Mouse (Mus musculus): ENCODE results near the gene Iqcm.
"Not testable (repeated sequence)": the region's sequence is repeated elsewhere in the genome, so short reads cannot be mapped to it uniquely, and the experiment has no call there.

Gene Iqcm

DNA sequence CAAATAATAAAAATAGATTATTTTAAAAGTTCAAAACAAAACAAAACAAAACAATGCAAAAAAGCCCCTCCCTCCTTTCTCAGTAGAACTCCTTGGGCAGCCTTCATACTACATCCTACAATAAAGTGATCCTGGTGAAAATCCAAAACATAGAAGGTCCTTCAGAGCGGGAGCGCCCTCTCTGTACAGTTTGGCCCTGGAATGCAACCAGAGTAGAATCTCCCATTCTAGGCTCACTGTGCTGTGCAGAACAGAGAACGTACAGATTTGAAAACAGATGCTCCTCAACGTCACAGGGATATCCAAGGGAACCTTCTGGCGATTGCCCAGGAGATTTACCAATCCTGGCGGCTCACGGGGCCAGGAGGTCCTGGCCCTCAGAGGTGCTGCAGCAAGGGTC is at the start of gene Iqcm:
Iqcm (plus strand) TSS at position 301 of the 400 bp plus-strand sequence.
- no peak for DNase-seq

DNA sequence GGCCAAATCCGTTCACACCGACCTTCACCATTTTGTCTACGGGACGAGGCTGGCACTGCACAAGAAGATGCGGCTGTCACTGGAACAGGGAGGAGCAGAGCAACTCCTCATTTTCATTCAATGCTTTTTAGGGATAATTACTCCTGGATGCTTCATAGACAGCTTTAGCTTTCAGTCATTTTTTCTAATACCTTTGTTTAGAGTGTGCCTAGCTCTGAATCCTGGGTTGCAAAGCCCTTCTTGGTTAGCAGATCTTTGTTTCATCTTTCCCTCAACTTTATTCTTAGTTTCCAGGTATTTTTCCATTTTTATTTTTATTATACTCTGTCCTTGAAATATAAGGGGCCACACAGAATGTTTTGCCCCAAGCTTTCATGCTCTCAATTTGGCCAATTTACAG is 42.0 kb upstream of the Iqcm start, which contains the start of gene Gm10358:
Gm10358 (minus strand) TSS at position 101 of the 400 bp plus-strand sequence.
- no peak for DNase-seq

DNA sequence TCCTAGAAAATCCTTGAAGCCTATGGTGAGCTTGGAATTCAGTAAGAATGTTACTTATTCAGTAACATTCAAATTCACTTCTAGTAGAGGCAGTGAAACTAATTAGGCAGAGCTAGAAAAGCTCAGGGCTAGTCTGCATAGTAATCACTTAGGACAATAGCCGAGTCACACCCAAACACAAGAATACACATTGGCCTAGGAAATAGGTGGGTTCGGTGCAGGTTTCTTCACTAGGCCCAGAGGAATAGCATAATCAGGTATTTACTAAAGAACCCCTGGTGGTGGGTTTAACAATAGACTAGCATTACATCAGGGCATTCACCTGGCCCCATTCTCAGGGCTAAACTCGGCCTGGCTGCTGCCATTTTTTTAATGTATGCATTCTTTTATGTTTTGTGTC is 32.8 kb upstream of the Iqcm start:
- not testable (repeated sequence) for DNase-seq

DNA sequence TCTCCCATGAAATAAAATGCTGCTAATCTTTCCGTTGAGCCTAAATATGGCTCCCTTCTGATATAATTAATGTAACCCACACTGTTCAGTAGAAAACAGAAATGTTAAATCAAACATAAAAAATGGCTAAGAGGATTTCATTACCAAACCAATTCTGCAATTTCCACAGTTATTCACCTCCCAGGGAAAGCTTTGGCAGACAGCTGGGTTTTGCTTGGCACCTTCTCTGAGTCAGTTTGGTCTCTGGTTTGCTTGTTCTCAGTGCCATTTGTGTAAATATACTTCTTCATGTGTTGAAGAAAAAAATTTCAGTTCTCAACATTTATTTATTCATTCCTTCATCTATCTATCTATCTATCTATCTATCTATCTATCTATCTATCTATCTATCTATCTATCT is 28.3 kb downstream of the Iqcm start:
- DNase-seq, result no peak

DNA sequence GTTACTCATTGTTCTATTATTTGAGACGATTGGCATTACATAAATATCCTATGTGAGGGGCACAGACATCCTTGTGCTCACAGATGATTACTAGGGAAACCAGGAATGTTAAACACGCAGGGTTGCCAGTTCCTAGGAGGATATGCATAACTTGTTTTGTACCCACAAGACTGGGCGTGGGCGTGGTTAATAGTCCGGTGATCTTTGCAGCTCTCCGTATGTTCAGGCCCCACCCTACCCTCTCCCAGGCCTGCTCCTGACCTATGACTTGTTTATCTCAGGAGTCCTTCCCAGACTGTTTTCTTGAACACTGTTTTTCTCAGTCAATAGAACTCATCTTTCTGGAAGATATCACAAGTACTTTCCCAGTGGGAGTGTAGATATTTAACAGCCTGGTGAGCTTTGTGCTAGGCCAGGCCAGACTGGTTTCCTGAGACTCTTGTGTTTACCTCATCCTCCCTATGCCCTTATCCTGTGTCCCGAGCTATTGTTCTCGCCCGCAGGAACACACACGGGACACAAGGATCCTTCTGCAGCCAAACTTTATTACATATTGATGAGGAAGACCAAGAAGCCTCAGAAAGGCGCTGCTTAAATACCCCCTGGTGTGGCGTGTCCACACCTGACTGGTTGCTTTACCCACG is 40.7 kb downstream of the Iqcm start:
- DNase-seq, result no peak

DNA sequence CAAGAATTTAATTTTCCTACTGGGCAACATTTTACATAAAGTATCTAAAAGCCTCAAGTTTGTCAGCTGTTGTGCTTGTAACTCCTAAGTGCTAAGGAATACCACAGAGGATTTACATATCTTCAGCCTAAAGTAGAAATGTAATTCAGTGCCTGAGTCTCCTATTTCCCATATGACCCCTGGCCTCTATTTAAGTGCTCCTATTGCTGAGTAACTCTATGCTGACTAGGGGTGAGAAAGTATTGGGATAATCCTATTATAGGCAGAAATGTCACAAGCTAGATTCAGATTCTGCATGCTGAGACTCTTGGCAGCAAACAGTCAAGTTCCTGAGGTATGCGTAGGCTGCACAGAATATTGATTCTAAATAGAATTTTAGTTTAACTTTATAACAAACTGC is 60.8 kb downstream of the Iqcm start:
- DNase-seq, result no peak

DNA sequence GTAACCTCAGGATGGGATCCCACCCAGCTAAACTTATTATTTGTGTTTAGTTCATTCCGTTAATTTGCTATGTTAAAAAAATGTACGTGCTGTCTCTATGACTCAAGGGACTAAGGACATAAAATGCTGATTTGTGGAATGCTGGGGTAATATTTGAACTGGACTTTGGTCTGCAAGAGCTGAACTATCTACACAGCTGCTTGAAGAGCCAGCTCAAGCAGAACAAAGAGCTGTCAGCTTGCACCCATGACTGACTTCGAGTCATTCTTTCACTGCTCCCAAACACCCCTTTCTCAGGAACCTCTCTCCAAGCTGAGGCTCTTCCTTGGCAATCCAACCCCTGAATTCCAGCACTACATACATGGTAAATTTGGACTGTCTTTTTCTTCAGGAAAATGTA is 65.3 kb downstream of the Iqcm start:
- no peak for DNase-seq

DNA sequence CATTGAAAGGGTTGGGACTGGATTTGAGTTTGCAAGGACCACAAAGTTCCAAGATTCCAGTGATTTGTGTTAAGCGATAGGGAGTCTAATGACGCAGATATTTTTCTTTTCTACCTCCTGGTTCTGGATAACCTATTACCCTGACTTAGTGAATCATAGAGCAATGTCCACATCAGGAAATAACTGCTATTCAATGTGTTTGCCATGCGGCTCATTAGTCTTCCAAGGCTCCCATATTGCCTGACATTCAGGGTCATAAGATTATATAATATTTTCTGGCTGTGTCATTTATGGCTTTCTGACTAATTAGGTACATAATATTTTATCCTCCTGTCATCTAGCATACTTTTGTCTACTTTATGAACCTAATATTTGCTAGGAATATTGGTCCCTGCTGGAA is 100.8 kb downstream of the Iqcm start:
- DNase-seq, result no peak

DNA sequence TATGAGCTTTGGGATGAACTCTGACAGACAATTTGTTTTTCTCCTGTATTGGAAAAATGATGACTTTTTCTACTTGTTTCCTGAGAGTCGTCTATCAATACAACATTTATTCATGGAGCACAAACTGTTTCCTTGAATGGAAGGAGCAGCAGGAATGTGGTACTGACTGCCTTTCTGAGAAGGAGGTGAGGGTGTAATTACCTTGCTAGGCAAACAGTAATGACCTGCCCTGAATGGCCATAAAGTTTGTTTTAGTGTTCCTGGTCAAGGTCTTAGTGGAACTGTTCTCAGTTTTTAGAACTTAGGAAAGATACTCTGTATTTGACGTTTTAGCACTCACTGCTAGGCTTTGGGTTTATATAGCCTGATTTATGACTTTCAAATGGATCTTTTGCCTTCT is 147.8 kb downstream of the Iqcm start:
- no peak for DNase-seq

DNA sequence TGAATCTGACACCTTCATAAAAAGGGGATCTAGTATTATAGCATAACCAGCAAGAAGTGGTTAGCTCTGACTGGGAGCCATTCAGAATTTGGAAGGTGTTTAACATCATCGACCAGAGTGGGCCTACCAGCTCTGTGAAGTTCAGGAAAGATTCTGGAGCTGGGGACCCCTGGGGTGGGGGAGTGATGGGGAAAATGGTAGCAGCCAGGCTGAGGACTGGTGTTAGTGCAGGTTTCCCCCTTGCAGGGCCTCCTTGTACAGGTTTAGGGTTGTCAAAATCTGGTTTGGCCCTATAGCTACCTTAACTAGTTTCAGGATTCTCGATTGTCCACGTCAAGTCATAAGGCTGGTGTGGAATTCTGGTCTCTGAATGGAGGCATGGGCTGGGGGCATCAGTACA is 194.5 kb downstream of the Iqcm start:
- DNase-seq, result no peak

DNA sequence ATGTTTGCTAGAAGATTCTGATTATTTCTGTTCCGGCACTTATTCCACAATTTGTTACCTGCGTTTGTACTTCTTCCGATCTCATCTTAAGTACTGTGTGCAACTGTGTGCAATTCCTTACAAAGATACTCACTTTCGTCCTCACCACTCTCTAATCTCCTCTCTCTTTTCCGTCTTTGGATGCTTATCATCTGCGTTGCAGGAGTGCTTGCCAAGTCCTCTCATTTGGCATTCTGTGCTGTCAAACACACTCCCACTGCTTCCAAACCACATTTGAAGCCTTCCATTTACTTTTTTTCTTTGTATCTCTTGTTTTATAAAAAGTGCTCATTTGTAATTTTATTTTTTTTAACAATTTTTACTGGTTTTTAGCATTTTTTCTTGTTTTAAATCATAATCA is 210.8 kb downstream of the Iqcm start:
- no peak for DNase-seq

DNA sequence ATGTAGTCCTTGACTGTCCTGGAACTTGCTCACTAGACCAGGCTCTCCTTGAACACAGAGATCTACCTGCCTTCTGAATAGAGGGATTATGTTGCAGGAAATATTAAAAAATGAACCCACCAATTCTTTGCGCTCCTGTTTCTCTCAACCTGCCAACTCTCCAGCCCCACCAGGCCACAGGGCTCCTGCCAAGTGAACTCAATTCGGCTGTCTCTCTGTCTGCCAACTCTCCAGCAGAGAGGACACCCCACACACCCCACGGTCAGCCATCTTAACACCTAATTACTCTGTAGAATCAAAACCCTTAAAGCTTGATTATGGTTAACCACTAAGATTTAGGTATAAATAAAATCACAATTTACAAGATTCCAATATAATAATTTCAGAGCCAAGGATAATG is 298.1 kb downstream of the Iqcm start:
- DNase-seq, result no peak

DNA sequence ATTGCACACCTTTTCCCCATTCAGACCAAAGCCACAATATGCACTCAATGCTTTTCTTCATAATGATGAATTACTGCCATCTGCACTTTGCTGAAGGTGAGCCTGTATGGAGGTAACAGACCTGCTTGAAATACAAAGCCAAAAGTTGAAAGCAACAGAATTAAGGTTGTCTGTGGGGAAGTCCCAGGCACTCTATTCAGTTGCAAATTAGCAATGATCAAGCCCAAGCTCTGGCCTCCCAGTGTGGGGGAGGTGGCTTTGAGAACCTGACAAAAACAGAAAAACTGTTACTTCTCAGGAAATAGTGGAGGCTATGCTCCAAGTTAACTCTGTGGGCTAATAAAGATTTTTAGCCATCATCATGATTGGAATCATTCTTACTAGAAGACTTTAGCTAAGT is 307.1 kb downstream of the Iqcm start:
- no peak for DNase-seq

DNA sequence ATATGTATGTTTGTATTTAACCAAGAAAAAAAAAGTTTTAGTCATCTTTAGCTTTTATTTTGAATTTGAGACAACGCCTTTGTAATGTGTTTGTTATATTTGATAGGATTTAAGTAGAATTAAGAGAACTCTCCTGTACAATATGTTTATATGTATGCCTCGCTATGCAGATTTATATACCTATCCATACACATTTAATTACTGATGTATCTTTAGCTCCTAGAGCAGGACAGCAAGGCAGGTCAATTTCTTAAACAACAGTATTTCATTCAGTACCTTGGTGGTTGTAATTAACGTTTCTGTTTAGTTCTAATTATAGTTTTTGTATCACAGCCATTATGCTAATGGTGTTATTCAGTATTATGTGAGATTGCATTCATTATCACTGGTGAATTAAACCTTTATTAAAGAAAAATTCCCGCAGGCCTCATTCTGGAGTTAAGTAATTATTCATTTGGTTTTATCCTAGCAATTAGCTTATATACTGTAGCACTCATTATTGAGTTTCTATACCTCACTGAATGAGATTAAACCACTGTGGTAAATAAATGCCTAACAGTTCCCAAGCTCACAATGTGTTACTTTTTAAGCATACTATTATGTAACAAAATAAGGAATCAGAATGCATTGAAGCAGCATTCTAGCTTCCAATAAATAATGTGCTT is 380.1 kb downstream of the Iqcm start:
- DNase-seq, result no peak

DNA sequence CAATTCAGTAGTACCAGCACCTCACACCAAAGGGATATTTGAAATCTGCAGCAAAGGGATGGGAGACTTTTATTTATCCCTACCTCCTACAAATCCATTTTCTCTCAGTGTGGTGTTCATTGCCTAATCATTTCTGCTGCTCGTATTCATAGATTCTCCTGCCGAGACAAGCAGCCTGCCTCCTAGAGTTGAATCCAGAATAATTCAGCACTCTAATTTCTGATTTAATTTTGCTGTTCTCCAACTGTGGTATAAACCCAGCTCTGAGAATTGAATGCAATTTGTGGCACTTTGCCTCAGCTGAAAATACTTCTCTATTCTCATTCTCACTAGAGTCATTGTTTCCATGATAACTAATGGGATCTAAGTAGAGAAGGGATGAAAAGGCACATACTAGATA is 386.8 kb downstream of the Iqcm start:
- no peak for DNase-seq

DNA sequence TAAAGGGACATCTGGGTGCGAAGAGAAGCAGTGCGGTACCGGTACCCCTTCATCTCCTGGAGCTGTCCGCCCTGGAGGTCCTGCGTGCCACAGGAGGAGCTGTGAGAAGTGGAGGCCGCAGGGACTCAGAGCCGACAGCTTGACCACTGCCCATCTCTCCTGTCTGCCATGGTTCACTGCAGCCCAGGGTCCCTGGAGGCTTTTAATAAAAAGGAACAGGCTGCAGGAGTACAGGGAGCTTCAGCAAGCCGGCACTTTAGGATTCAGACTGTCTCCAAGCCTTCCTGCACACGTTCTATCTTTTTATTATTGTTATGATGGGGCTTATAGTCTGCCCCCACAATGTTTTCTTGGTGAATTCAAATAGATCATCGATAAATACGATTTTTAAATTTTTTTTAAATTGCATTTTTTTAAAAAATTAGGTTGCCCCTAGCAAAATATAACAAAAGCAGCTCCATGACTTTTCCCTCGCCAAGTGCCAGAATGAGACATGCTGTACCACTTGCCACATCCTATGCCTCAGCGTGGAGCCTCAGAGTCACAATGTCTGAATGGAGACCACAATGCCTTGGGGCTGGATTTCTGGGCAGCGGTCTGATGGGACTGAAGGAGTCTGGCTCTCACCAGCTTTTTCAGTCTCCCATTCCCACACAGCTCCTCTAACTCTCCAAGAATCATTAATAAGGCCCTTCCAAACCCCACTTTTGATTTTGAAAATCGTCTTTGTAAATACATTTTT is 469.3 kb downstream of the Iqcm start:
- DNase-seq, result no peak

DNA sequence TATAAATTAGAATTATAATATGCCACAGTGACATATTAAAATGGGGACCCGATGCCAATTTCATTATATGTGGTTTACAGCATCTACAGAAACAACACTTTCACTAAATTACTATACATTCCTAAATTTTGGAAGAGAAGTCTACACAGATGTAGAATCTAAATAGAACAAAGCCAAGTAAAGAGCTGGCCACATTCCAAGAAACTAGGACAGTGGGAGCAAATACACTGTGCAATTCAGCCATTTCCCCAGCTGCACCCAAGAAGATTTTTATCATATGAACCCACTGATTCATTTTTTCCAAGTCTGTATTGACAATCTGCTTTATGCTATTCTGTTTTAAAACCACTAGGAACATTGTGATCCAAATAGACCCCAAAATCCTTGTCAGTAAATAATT is 500.7 kb downstream of the Iqcm start:
- no peak for DNase-seq

DNA sequence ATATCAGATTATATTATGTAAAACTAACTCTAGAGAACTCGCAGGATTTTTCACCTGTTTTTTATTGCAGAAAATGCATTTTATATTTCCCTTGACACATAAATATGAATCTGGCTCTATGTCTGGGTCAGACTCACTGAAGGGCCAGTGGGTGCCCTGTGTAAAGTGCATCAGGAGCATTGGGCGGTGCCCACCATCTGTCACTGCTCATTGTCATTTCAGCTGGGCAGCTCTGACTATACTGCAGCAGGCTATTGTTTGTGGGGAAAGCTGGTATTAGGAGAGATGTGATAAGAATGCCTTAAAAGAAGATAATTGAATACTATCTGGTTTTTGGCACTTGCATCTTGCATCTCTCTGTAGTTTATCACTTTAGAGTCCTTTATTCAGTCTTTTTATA is 507.5 kb downstream of the Iqcm start:
- DNase-seq, result no peak

DNA sequence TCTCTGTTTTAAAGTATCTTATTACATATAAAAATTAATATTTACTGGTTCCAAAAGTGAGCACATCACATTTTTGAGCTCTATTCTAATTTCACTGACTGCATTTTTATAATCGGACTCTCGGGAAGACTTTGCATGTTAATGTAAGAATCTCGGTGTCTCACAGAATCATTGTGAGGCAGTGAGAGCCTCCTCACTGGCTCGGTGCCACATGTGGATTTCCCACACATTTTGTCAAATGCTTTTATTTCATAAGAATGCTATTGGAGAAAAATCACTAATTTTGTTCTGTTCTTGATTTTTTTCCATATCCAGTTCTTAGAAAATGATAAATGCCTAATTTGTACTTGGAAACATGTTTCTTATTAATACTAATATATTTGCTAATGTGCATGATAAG is 570.0 kb downstream of the Iqcm start:
- no peak for DNase-seq

All from lung, postnatal 14 days (tissue).